Mouse (Mus musculus) urinary bladder, adult 18-20 months (tissue): ENCODE results near the gene Prr13.

Source experiments
- DNase-seq, 2 experiments: peaks; one replicate each; pipeline ENCODE4 v3.0.0; 2022; ENCODE audit warnings: low spot score in 2 of 2, mixed read lengths in 2 of 2

Prr13 gene

GRCm38 (mm10) chr15:102505073-102505769 lies 46.4 kb downstream of the Prr13 start:
- no peak for DNase-seq

GRCm38 (mm10) chr15:102505770-102506463 lies 47.1 kb downstream of the Prr13 start:
- no peak for DNase-seq

- no peak for DNase-seq
Observed at GRCm38 (mm10) chr15:102506464-102506830, 47.6 kb downstream of the Prr13 start.

- no peak for DNase-seq
Observed at GRCm38 (mm10) chr15:102506864-102507263, 48.0 kb downstream of the Prr13 start.

- DNase-seq, result no peak
Observed at GRCm38 (mm10) chr15:102507561-102507960, 48.7 kb downstream of the Prr13 start.

GRCm38 (mm10) chr15:102508336-102508735 lies 49.5 kb downstream of the Prr13 start:
- no peak for DNase-seq

GRCm38 (mm10) chr15:102510110-102510509 lies 51.3 kb downstream of the Prr13 start:
- DNase-seq, result no peak

- DNase-seq, result peak; percentile 68 to 73
Observed at GRCm38 (mm10) chr15:102510590-102511284, 51.9 kb downstream of the Prr13 start.

- no peak for DNase-seq
Observed at GRCm38 (mm10) chr15:102511285-102511833, 52.5 kb downstream of the Prr13 start.

- no peak for DNase-seq
Observed at GRCm38 (mm10) chr15:102512010-102512409, 53.2 kb downstream of the Prr13 start.
